Mouse (Mus musculus) cerebellum, adult 2 months (tissue): ENCODE results near the gene Chpt1.

Source experiments
- CTCF ChIP-seq: fragments of 200-500 bp; IDR thresholded peaks from 2 replicates; pipeline ENCODE4 v1.5.1; 2011; ENCODE audit warnings: low read depth, mild to moderate bottlenecking, control low read depth, low read length, moderate library complexity, borderline replicate concordance; ENCODE audit not compliant: insufficient read depth
- POLR2A ChIP-seq: fragments of 200-500 bp; IDR thresholded peaks from 2 replicates; pipeline ENCODE4 v1.6.1; 2011; ENCODE audit warnings: low read length, control low read depth, borderline replicate concordance; ENCODE audit not compliant: insufficient read depth

GRCm38 (mm10) chr10:88494959-88495587, 8.8 kb downstream of the Chpt1 start:
- TF ChIP-seq CTCF (no peak), POLR2A (no peak)
